In the genomic region with DNA sequence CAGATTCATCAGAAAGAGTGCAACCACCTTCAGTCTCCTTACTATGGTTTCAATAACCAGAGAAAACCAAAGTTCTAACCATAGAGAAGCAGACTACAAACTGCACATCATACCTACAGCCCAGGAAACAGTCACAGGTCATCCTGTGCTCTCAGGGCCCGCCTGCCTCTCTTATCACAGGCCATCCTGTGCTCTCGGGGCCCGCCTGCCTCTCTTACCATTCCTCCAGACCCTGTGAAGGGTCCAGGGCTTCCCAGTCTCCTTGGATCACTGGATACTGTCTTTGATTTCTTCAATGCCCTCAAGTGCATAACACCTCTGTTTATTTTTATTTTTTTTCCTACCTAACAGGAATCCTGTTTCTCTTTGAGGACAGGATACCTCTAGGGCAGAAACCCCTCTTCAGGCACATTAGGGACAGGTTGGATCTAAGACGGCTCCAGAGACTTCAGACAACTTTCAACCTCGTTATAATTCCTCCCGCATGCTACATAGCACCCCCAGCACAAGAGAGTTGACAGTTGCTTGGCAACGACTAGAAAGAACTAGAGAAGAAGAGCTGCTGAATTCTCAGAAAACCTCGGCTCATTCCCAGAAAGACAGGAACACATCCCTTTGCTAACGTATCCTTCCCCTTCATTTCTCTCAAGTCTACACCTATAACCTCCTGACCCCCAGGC, we compare ENCODE assay signal across 10 mouse cellular contexts.
DNase-seq lines count a peak whose midpoint lies in the region; ATAC-seq and TF ChIP-seq lines count a peak whose summit lies in the region.
"Had no signal": no experiment of that assay in that cellular context is flagged by ENCODE, and none has a peak within 500 bp of the region (broad histone marks: within the 10 kb centered on the region; RNA-seq: fewer than 3 reads in every experiment).

No protein-coding gene starts in this region.

- no peaks in the 10 kb centered on the region for H3K9me3 ChIP-seq in forebrain, embryonic 15.5 days
- no peaks in the 10 kb centered on the region for H3K9me3 ChIP-seq in hindbrain, postnatal 0 days (ENCODE audit: low read length)
- H3K9me3 ChIP-seq in heart, embryonic 11.5 days (replicated peaks; ENCODE audit: control insufficient read depth, low read length): no peaks in the 10 kb centered on the region
- H3K9me3 ChIP-seq: liver, embryonic 15.5 days had no signal

- DNase-seq in layer of hippocampus, adult 9-11 months: peak; percentile 8
- no peak for DNase-seq in layer of hippocampus, postnatal 25 days (ENCODE audit: extremely low spot score in 1 of 2, low spot score in 1 of 2)
- DNase-seq in hindbrain, postnatal 0 days (ENCODE audit: low spot score): peak; percentile 80
- DNase-seq in neural tube, embryonic 10.5 days (ENCODE audit: extremely low spot score, low spot score): peak; percentile 6
- no peak for DNase-seq in kidney, adult 18-20 months
- DNase-seq: adrenal gland, adult 2 months had no signal

- peak overlapping the region; percentile 37; the same call in 1 of the 2 replicates for H3K27ac ChIP-seq in forebrain, embryonic 15.5 days (replicated peaks)
- peak overlapping the region; percentile 83 for H3K27ac ChIP-seq in hindbrain, postnatal 0 days
- H3K27ac ChIP-seq in heart, embryonic 11.5 days (ENCODE audit: low read depth, low read length): no peak overlapping the region
- H3K27ac ChIP-seq: liver, embryonic 15.5 days had no signal

- H3K4me1 ChIP-seq in forebrain, embryonic 15.5 days: peaks cover 21% of the 10 kb centered on the region
- H3K4me1 ChIP-seq in hindbrain, postnatal 0 days (ENCODE audit: insufficient read depth, low read length): 0 out of 2 replicates have a peak, but pooled peaks cover 8% of the 10 kb centered on the region
- no peaks in the 10 kb centered on the region for H3K4me1 ChIP-seq in heart, embryonic 11.5 days (ENCODE audit: control insufficient read depth, insufficient read depth, low read length)
- H3K4me1 ChIP-seq: liver, embryonic 15.5 days had no signal

- 24% methylated on average over 9 of the region's 9 CpGs for WGBS in forebrain, embryonic 15.5 days
- WGBS in hindbrain, postnatal 0 days: 29% methylated on average over 9 of the region's 9 CpGs
- WGBS in heart, embryonic 11.5 days (ENCODE audit: insufficient replicate concordance): 43% methylated on average over 9 of the region's 9 CpGs

- H3K27me3 ChIP-seq in forebrain, embryonic 15.5 days: no peaks in the 10 kb centered on the region
- H3K27me3 ChIP-seq in hindbrain, postnatal 0 days (ENCODE audit: insufficient read depth, low read length): no peaks in the 10 kb centered on the region
- H3K27me3 ChIP-seq in heart, embryonic 11.5 days (ENCODE audit: control insufficient read depth, insufficient read depth, low read length): no peaks in the 10 kb centered on the region
- H3K27me3 ChIP-seq: liver, embryonic 15.5 days had no signal

- H3K4me2 ChIP-seq in forebrain, embryonic 15.5 days (replicated peaks): no peak overlapping the region
- H3K4me2 ChIP-seq in hindbrain, postnatal 0 days (ENCODE audit: low read depth, low read length): no peak overlapping the region
- H3K4me2 ChIP-seq in heart, embryonic 11.5 days: no peak overlapping the region
- H3K4me2 ChIP-seq: liver, embryonic 15.5 days had no signal

- peak; percentile 76 for ATAC-seq in forebrain, embryonic 15.5 days (replicated peaks)
- ATAC-seq in hindbrain, postnatal 0 days: peak; percentile 91
- no peak for ATAC-seq in heart, embryonic 11.5 days (replicated peaks; ENCODE audit: insufficient number of reproducible peaks, low FRiP score, low TSS enrichment)

- H3K36me3 ChIP-seq in forebrain, embryonic 15.5 days: no peaks in the 10 kb centered on the region
- no peaks in the 10 kb centered on the region for H3K36me3 ChIP-seq in hindbrain, postnatal 0 days (ENCODE audit: insufficient read depth, low read length)
- H3K36me3 ChIP-seq in heart, embryonic 11.5 days (ENCODE audit: control insufficient read depth, insufficient read depth, low read length): no peaks in the 10 kb centered on the region
- H3K36me3 ChIP-seq: liver, embryonic 15.5 days had no signal

- no peak overlapping the region for H3K4me3 ChIP-seq in forebrain, embryonic 15.5 days
- H3K4me3 ChIP-seq in hindbrain, postnatal 0 days (ENCODE audit: low read length): no peak overlapping the region
- no peak overlapping the region for H3K4me3 ChIP-seq in heart, embryonic 11.5 days (ENCODE audit: low read depth, low read length)
- H3K4me3 ChIP-seq: liver, embryonic 15.5 days; myocyte had no signal

- no peak for TF ChIP-seq CTCF in hindbrain, postnatal 0 days (IDR thresholded peaks at IDR 0.05; ENCODE audit: low read depth)

- no peak overlapping the region for H3K9ac ChIP-seq in forebrain, embryonic 15.5 days (replicated peaks)
- H3K9ac ChIP-seq in hindbrain, postnatal 0 days (replicated peaks; ENCODE audit: low read length): no peak overlapping the region
- no peak overlapping the region for H3K9ac ChIP-seq in heart, embryonic 11.5 days (ENCODE audit: low read depth, low read length)
- H3K9ac ChIP-seq: liver, embryonic 15.5 days had no signal

Comparison
In these comparisons a context has a peak if more than half of its experiments do, and no peak if none do; other contexts are left out.
1. DNase-seq: peak in layer of hippocampus, adult 9-11 months (single experiment), hindbrain, postnatal 0 days (single experiment) and neural tube, embryonic 10.5 days (single experiment); none in layer of hippocampus, postnatal 25 days (0 of 2) and kidney, adult 18-20 months (single experiment).